Mouse (Mus musculus): ENCODE measurements around the gene Lrp6.

DNA sequence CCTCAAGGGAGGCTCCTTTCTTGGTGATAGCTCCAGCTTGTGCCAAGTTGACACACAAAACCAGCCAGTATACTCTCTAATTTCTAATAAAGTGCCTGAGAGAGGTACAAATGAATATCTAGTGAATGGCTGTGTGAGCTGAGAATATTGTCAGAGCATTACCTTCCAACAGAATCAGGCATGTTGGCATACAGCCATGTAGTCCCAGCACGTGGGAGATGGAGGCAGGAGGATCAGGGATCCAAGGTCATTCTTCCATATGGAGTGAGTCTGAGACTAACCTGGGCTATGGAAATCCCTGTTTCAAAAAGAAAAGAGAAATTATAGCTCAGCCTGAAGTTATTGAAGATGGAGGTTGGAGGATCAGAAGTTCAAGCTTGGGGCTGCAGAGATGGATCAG, 32.5 kb upstream of the Lrp6 start:
- no peak for TF ChIP-seq CTCF (IDR thresholded peaks at IDR 0.05; ENCODE audit: borderline replicate concordance, insufficient read depth, low read depth, low read length)
- TF ChIP-seq POLR2A (IDR thresholded peaks at IDR 0.05; ENCODE audit: borderline replicate concordance, insufficient read depth, low read length): no peak

Data from cerebellum, adult 2 months (tissue).